Mouse (Mus musculus): ENCODE data around the gene Grasp. TPM values are rescaled to one million over a fixed set of nuclear protein-coding genes. Genes with fewer than 3 reads are reported as not detected.

Grasp gene
- polyA plus RNA-seq, 1 experiment from 2014 or later = 0.37 TPM

GRCm38 (mm10) chr15:101210228-101210627, 13.8 kb upstream of the Grasp start:
- H3K9me3 ChIP-seq (replicated peaks) = no peaks in the 10 kb centered on the region
- H3K27me3 ChIP-seq = no peaks in the 10 kb centered on the region
- no peak overlapping the region for H3K4me3 ChIP-seq (replicated peaks)
- no peak for ATAC-seq (ENCODE audit: insufficient read depth)
- H3K36me3 ChIP-seq (replicated peaks) = peaks cover 14% of the 10 kb centered on the region
- H3K9ac ChIP-seq = no peak overlapping the region
- no peaks in the 10 kb centered on the region for H3K4me1 ChIP-seq (replicated peaks)
- H3K4me2 ChIP-seq = no peak overlapping the region
- 48% methylated on average over 6 of the region's 6 CpGs for WGBS (ENCODE audit: insufficient replicate concordance)
- no peak overlapping the region for H3K27ac ChIP-seq (replicated peaks)

GRCm38 (mm10) chr15:101210998-101211613, 12.9 kb upstream of the Grasp start:
- Histone ChIP-seq H3K9me3 (replicated peaks) (no peaks in the 10 kb centered on the region), H3K27ac (replicated peaks) (no peak overlapping the region), H3K4me1 (replicated peaks) (no peaks in the 10 kb centered on the region), H3K36me3 (replicated peaks) (peaks cover 14% of the 10 kb centered on the region), H3K4me3 (replicated peaks) (no peak overlapping the region), H3K4me2 (no peak overlapping the region), H3K9ac (no peak overlapping the region), H3K27me3 (no peaks in the 10 kb centered on the region)
- no peak for ATAC-seq (ENCODE audit: insufficient read depth)
- 77% methylated on average over 14 of the region's 14 CpGs for WGBS (ENCODE audit: insufficient replicate concordance)

GRCm38 (mm10) chr15:101212435-101212834, 11.6 kb upstream of the Grasp start:
- Histone ChIP-seq H3K4me3 (replicated peaks) (no peak overlapping the region), H3K36me3 (replicated peaks) (peaks cover 11% of the 10 kb centered on the region; the same call in 1 of the 2 replicates), H3K4me1 (replicated peaks) (no peaks in the 10 kb centered on the region), H3K9me3 (replicated peaks) (no peaks in the 10 kb centered on the region), H3K4me2 (no peak overlapping the region), H3K27ac (replicated peaks) (no peak overlapping the region), H3K27me3 (no peaks in the 10 kb centered on the region), H3K9ac (no peak overlapping the region)
- 72% methylated on average over 14 of the region's 14 CpGs for WGBS (ENCODE audit: insufficient replicate concordance)
- no peak for ATAC-seq (ENCODE audit: insufficient read depth)

- Histone ChIP-seq H3K27ac (replicated peaks) (no peak overlapping the region), H3K27me3 (no peaks in the 10 kb centered on the region), H3K4me3 (replicated peaks) (no peak overlapping the region), H3K4me2 (no peak overlapping the region), H3K36me3 (replicated peaks) (no peaks in the 10 kb centered on the region), H3K9ac (no peak overlapping the region), H3K4me1 (replicated peaks) (no peaks in the 10 kb centered on the region), H3K9me3 (replicated peaks) (no peaks in the 10 kb centered on the region)
- no peak for ATAC-seq (ENCODE audit: insufficient read depth)
- 56% methylated on average over 2 of the region's 2 CpGs for WGBS (ENCODE audit: insufficient replicate concordance)
Observed at GRCm38 (mm10) chr15:101215136-101215535, 8.9 kb upstream of the Grasp start.

- no peak for ATAC-seq (ENCODE audit: insufficient read depth)
- Histone ChIP-seq H3K27me3 (no peaks in the 10 kb centered on the region), H3K9ac (no peak overlapping the region), H3K4me2 (no peak overlapping the region), H3K9me3 (replicated peaks) (no peaks in the 10 kb centered on the region), H3K36me3 (replicated peaks) (no peaks in the 10 kb centered on the region), H3K4me1 (replicated peaks) (no peaks in the 10 kb centered on the region), H3K27ac (replicated peaks) (no peak overlapping the region), H3K4me3 (replicated peaks) (no peak overlapping the region)
- 70% methylated on average over 4 of the region's 4 CpGs for WGBS (ENCODE audit: insufficient replicate concordance)
Observed at GRCm38 (mm10) chr15:101216036-101216435, 8.0 kb upstream of the Grasp start.

- ATAC-seq (ENCODE audit: insufficient read depth) = no peak
- Histone ChIP-seq H3K9me3 (replicated peaks) (no peaks in the 10 kb centered on the region), H3K4me1 (replicated peaks) (peaks cover 14% of the 10 kb centered on the region), H3K27me3 (peaks cover 48% of the 10 kb centered on the region), H3K27ac (replicated peaks) (no peak overlapping the region), H3K36me3 (replicated peaks) (no peaks in the 10 kb centered on the region), H3K9ac (no peak overlapping the region), H3K4me2 (no peak overlapping the region), H3K4me3 (replicated peaks) (no peak overlapping the region)
- WGBS (ENCODE audit: insufficient replicate concordance) = 29% methylated on average over 8 of the region's 8 CpGs
Observed at GRCm38 (mm10) chr15:101220905-101221297, 3.1 kb upstream of the Grasp start.

- Histone ChIP-seq H3K9me3 (replicated peaks) (no peaks in the 10 kb centered on the region), H3K4me2 (peak overlapping the region; percentile 53), H3K4me1 (replicated peaks) (peaks cover 14% of the 10 kb centered on the region), H3K27ac (replicated peaks) (no peak overlapping the region), H3K27me3 (peaks cover 54% of the 10 kb centered on the region), H3K36me3 (replicated peaks) (no peaks in the 10 kb centered on the region), H3K4me3 (replicated peaks) (peak overlapping the region; percentile 27), H3K9ac (no peak overlapping the region; the same call in 1 of the 2 replicates)
- no peak for ATAC-seq (ENCODE audit: insufficient read depth)
- WGBS (ENCODE audit: insufficient replicate concordance) = 6% methylated on average over 14 of the region's 14 CpGs
Observed at GRCm38 (mm10) chr15:101221298-101222104, 2.5 kb upstream of the Grasp start.

GRCm38 (mm10) chr15:101222897-101223482, 998 bp upstream of the Grasp start:
- no peak overlapping the region for H3K27ac ChIP-seq (replicated peaks)
- H3K27me3 ChIP-seq = peaks cover 62% of the 10 kb centered on the region
- H3K9ac ChIP-seq = no peak overlapping the region
- H3K4me1 ChIP-seq (replicated peaks) = peaks cover 14% of the 10 kb centered on the region
- no peak overlapping the region for H3K4me3 ChIP-seq (replicated peaks)
- no peaks in the 10 kb centered on the region for H3K9me3 ChIP-seq (replicated peaks)
- H3K4me2 ChIP-seq = no peak overlapping the region
- ATAC-seq (ENCODE audit: insufficient read depth) = no peak
- WGBS (ENCODE audit: insufficient replicate concordance) = 24% methylated on average over 13 of the region's 13 CpGs
- no peaks in the 10 kb centered on the region for H3K36me3 ChIP-seq (replicated peaks)

- H3K27me3 ChIP-seq = peaks cover 62% of the 10 kb centered on the region
- 1% methylated on average over 5 of the region's 5 CpGs for WGBS (ENCODE audit: insufficient replicate concordance)
- H3K36me3 ChIP-seq (replicated peaks) = no peaks in the 10 kb centered on the region
- no peaks in the 10 kb centered on the region for H3K9me3 ChIP-seq (replicated peaks)
- H3K4me2 ChIP-seq = peak overlapping the region; percentile 73
- peaks cover 14% of the 10 kb centered on the region for H3K4me1 ChIP-seq (replicated peaks)
- no peak overlapping the region for H3K9ac ChIP-seq
- ATAC-seq (ENCODE audit: insufficient read depth) = no peak
- no peak overlapping the region for H3K27ac ChIP-seq (replicated peaks)
- peak overlapping the region; percentile 56 for H3K4me3 ChIP-seq (replicated peaks)
Observed at GRCm38 (mm10) chr15:101223596-101223995, 392 bp upstream of the Grasp start.

- peaks cover 14% of the 10 kb centered on the region for H3K4me1 ChIP-seq (replicated peaks)
- no peak for ATAC-seq (ENCODE audit: insufficient read depth)
- WGBS (ENCODE audit: insufficient replicate concordance) = 8% methylated on average over 14 of the region's 14 CpGs
- H3K9me3 ChIP-seq (replicated peaks) = no peaks in the 10 kb centered on the region
- peak overlapping the region; percentile 56 for H3K4me3 ChIP-seq (replicated peaks)
- H3K4me2 ChIP-seq = peak overlapping the region; percentile 73
- no peaks in the 10 kb centered on the region for H3K36me3 ChIP-seq (replicated peaks)
- no peak overlapping the region for H3K9ac ChIP-seq
- 0 out of 2 replicates have a peak overlapping the region, but pooled peaks have one; percentile 19 for H3K27ac ChIP-seq (replicated peaks)
- H3K27me3 ChIP-seq = peaks cover 62% of the 10 kb centered on the region
Observed at GRCm38 (mm10) chr15:101224977-101225376, 989 bp downstream of the Grasp start.

- Histone ChIP-seq H3K9me3 (replicated peaks) (no peaks in the 10 kb centered on the region), H3K4me2 (no peak overlapping the region), H3K27me3 (peaks cover 43% of the 10 kb centered on the region), H3K4me3 (replicated peaks) (no peak overlapping the region), H3K9ac (no peak overlapping the region), H3K36me3 (replicated peaks) (no peaks in the 10 kb centered on the region), H3K4me1 (replicated peaks) (peaks cover 10% of the 10 kb centered on the region), H3K27ac (replicated peaks) (no peak overlapping the region)
- ATAC-seq (ENCODE audit: insufficient read depth) = 0 out of 2 replicates have a peak, but pooled peaks have one; percentile 30
- 31% methylated on average over 7 of the region's 7 CpGs for WGBS (ENCODE audit: insufficient replicate concordance)
Observed at GRCm38 (mm10) chr15:101227971-101228370, 4.0 kb downstream of the Grasp start.

Data from liver, embryonic 15.5 days (tissue).